Mouse (Mus musculus) midbrain, embryonic 12.5 days (tissue): Measurements from ENCODE around the gene Cyp2d22. TPM values are rescaled to one million over a fixed set of nuclear protein-coding genes. Genes with fewer than 3 reads are reported as not detected.

Source experiments
- ATAC-seq: fragments of 200-750 bp; cut with Nextera tagmentation; 2 replicates; pipeline ENCODE4 v1.8.0; 2017; ENCODE audit warnings: low read depth, moderate TSS enrichment, moderate library complexity; ENCODE audit not compliant: low FRiP score
- H3K27ac ChIP-seq: fragments of 300-500 bp; sonication (generic); replicated peaks from 2 replicates; pipeline ENCODE4 v1.5.1; 2016; ENCODE audit warnings: mild to moderate bottlenecking
- H3K27me3 ChIP-seq: fragments of 300-500 bp; sonication (generic); 2 replicates; pipeline ENCODE4 v1.6.1; 2016; ENCODE audit warnings: mild to moderate bottlenecking
- H3K36me3 ChIP-seq: fragments of 300-500 bp; sonication (generic); 2 replicates; pipeline ENCODE4 v1.6.1; 2016
- H3K4me1 ChIP-seq: fragments of 300-500 bp; sonication (generic); 2 replicates; pipeline ENCODE4 v1.6.1; 2016
- H3K4me2 ChIP-seq: fragments of 300-500 bp; sonication (generic); replicated peaks from 2 replicates; pipeline ENCODE4 v1.6.1; 2016; ENCODE audit warnings: mild to moderate bottlenecking, moderate library complexity
- H3K4me3 ChIP-seq: fragments of 300-500 bp; sonication (generic); 2 replicates; pipeline ENCODE4 v1.5.1; 2016; ENCODE audit warnings: mild to moderate bottlenecking
- H3K9ac ChIP-seq: fragments of 300-500 bp; sonication (generic); replicated peaks from 2 replicates; pipeline ENCODE4 v1.6.1; 2016; ENCODE audit warnings: mild to moderate bottlenecking, moderate library complexity
- H3K9me3 ChIP-seq: fragments of 300-500 bp; sonication (generic); 2 replicates; pipeline ENCODE4 v1.6.1; 2016; ENCODE audit warnings: mild to moderate bottlenecking
- WGBS: fragments of 180-500 bp; shearing (Covaris S2); methylation state at CpG from one replicate; pipeline ENCODE4 v1.1.7; 2016; 5-methylcytosine and 5-hydroxymethylcytosine counted together
- polyA plus RNA-seq: library from polyadenylated mRNA; unstranded; fragments of >200 nt; fragmentation: Nextera tagmentation; extraction: Ambion mirVana; gene quantifications from 2 replicates; pipeline ENCODE4 v1.2.1, GENCODE M21; 2016

The Cyp2d22 gene
- polyA plus RNA-seq, 1 experiment from 2014 or later = 2.3 TPM

GRCm38 (mm10) chr15:82353078-82353744, 26.8 kb downstream of the Cyp2d22 start:
- no peak for ATAC-seq
- Histone ChIP-seq H3K27me3 (no peaks in the 10 kb centered on the region), H3K27ac (peak overlapping the region; percentile 83; the same call in 1 of the 2 replicates), H3K9ac (peak overlapping the region; percentile 86), H3K9me3 (no peaks in the 10 kb centered on the region), H3K36me3 (peaks cover 30% of the 10 kb centered on the region), H3K4me2 (peak overlapping the region; percentile 72), H3K4me3 (peak overlapping the region; percentile 84), H3K4me1 (peaks cover 21% of the 10 kb centered on the region)
- WGBS = 35% methylated on average over 14 of the region's 14 CpGs

GRCm38 (mm10) chr15:82351480-82351879, 28.6 kb downstream of the Cyp2d22 start:
- Histone ChIP-seq H3K4me3 (no peak overlapping the region), H3K27me3 (no peaks in the 10 kb centered on the region), H3K4me1 (peaks cover 34% of the 10 kb centered on the region), H3K4me2 (no peak overlapping the region), H3K9ac (0 out of 2 replicates have a peak overlapping the region, but pooled peaks have one; percentile 31), H3K27ac (no peak overlapping the region), H3K36me3 (peaks cover 38% of the 10 kb centered on the region), H3K9me3 (no peaks in the 10 kb centered on the region)
- ATAC-seq = no peak
- WGBS = 86% methylated on average over 3 of the region's 3 CpGs

- H3K4me2 ChIP-seq = no peak overlapping the region
- no peak for ATAC-seq
- WGBS = 93% methylated on average over 4 of the region's 4 CpGs
- no peak overlapping the region for H3K27ac ChIP-seq
- no peak overlapping the region for H3K9ac ChIP-seq
- no peaks in the 10 kb centered on the region for H3K9me3 ChIP-seq
- H3K4me1 ChIP-seq = peaks cover 34% of the 10 kb centered on the region
- H3K36me3 ChIP-seq = peaks cover 38% of the 10 kb centered on the region
- H3K4me3 ChIP-seq = no peak overlapping the region
- H3K27me3 ChIP-seq = no peaks in the 10 kb centered on the region
These were observed 29.7 kb downstream of the Cyp2d22 start for GRCm38 (mm10) chr15:82350349-82350748.

GRCm38 (mm10) chr15:82348999-82349341, 31.1 kb downstream of the Cyp2d22 start:
- no peak for ATAC-seq
- WGBS = 94% methylated on average over 2 of the region's 2 CpGs
- Histone ChIP-seq H3K4me2 (no peak overlapping the region), H3K27ac (no peak overlapping the region), H3K9ac (no peak overlapping the region), H3K4me3 (no peak overlapping the region), H3K9me3 (no peaks in the 10 kb centered on the region), H3K36me3 (peaks cover 38% of the 10 kb centered on the region), H3K4me1 (peaks cover 29% of the 10 kb centered on the region), H3K27me3 (no peaks in the 10 kb centered on the region)

GRCm38 (mm10) chr15:82348258-82348998, 31.6 kb downstream of the Cyp2d22 start:
- Histone ChIP-seq H3K27me3 (no peaks in the 10 kb centered on the region), H3K9me3 (no peaks in the 10 kb centered on the region), H3K36me3 (peaks cover 38% of the 10 kb centered on the region), H3K9ac (no peak overlapping the region), H3K4me1 (peaks cover 27% of the 10 kb centered on the region), H3K27ac (no peak overlapping the region), H3K4me2 (no peak overlapping the region), H3K4me3 (no peak overlapping the region)
- no peak for ATAC-seq
- WGBS = 87% methylated on average over 8 of the region's 8 CpGs

GRCm38 (mm10) chr15:82347852-82348251, 32.2 kb downstream of the Cyp2d22 start:
- Histone ChIP-seq H3K27ac (no peak overlapping the region), H3K27me3 (no peaks in the 10 kb centered on the region), H3K4me1 (peaks cover 22% of the 10 kb centered on the region), H3K9me3 (no peaks in the 10 kb centered on the region), H3K36me3 (peaks cover 38% of the 10 kb centered on the region), H3K4me3 (no peak overlapping the region), H3K9ac (no peak overlapping the region), H3K4me2 (peak overlapping the region; percentile 89; the same call in 1 of the 2 replicates)
- ATAC-seq = no peak
- 90% methylated on average over 12 of the region's 12 CpGs for WGBS

- 86% methylated on average over 4 of the region's 4 CpGs for WGBS
- H3K4me2 ChIP-seq = peak overlapping the region; percentile 89
- H3K4me1 ChIP-seq = peaks cover 17% of the 10 kb centered on the region
- peaks cover 38% of the 10 kb centered on the region for H3K36me3 ChIP-seq
- 0 out of 2 replicates have a peak, but pooled peaks cover 1% of the 10 kb centered on the region for H3K27me3 ChIP-seq
- H3K9ac ChIP-seq = peak overlapping the region; percentile 68; the same call in 1 of the 2 replicates
- no peaks in the 10 kb centered on the region for H3K9me3 ChIP-seq
- peak overlapping the region; percentile 69 for H3K4me3 ChIP-seq
- no peak for ATAC-seq
- H3K27ac ChIP-seq = no peak overlapping the region
These were observed 32.8 kb downstream of the Cyp2d22 start for GRCm38 (mm10) chr15:82347303-82347676.

- WGBS = 67% methylated on average over 14 of the region's 14 CpGs
- ATAC-seq = no peak
These were observed 33.3 kb downstream of the Cyp2d22 start for GRCm38 (mm10) chr15:82346580-82347302.

GRCm38 (mm10) chr15:82345820-82346470, 34.1 kb downstream of the Cyp2d22 start:
- Histone ChIP-seq H3K4me2 (peak overlapping the region; percentile 89), H3K27ac (peak overlapping the region; percentile 83), H3K9me3 (no peaks in the 10 kb centered on the region), H3K4me1 (peaks cover 17% of the 10 kb centered on the region), H3K27me3 (peaks cover 14% of the 10 kb centered on the region), H3K9ac (peak overlapping the region; percentile 68), H3K36me3 (peaks cover 36% of the 10 kb centered on the region), H3K4me3 (peak overlapping the region; percentile 69)
- ATAC-seq = peak; percentile 98
- WGBS = 0% methylated on average over 51 of the region's 51 CpGs

More at GRCm38 (mm10) chr15:82346580-82347302, 33.3 kb downstream of the Cyp2d22 start:
- peaks cover 38% of the 10 kb centered on the region for H3K36me3 ChIP-seq
- no peaks in the 10 kb centered on the region for H3K9me3 ChIP-seq
- peak overlapping the region; percentile 89 for H3K4me2 ChIP-seq
- H3K9ac ChIP-seq = peak overlapping the region; percentile 68
- peak overlapping the region; percentile 69 for H3K4me3 ChIP-seq
- H3K27ac ChIP-seq = peak overlapping the region; percentile 83
- peaks cover 13% of the 10 kb centered on the region for H3K4me1 ChIP-seq
- peaks cover 7% of the 10 kb centered on the region; the same call in 1 of the 2 replicates for H3K27me3 ChIP-seq

GRCm38 (mm10) chr15:82344971-82345370, 35.1 kb downstream of the Cyp2d22 start:
- Histone ChIP-seq H3K4me3 (no peak overlapping the region), H3K9me3 (no peaks in the 10 kb centered on the region), H3K27me3 (peaks cover 24% of the 10 kb centered on the region), H3K4me2 (no peak overlapping the region), H3K9ac (no peak overlapping the region), H3K36me3 (peaks cover 26% of the 10 kb centered on the region), H3K4me1 (peaks cover 19% of the 10 kb centered on the region), H3K27ac (0 out of 2 replicates have a peak overlapping the region, but pooled peaks have one; percentile 30)
- WGBS = 89% methylated on average over 6 of the region's 6 CpGs
- ATAC-seq = no peak
